Mouse (Mus musculus): Measurements from ENCODE around the gene Proca1. TPM values are rescaled to one million over a fixed set of nuclear protein-coding genes. Genes with fewer than 3 reads are reported as not detected.
"Not testable (repeated sequence)": the region's sequence is repeated elsewhere in the genome, so short reads cannot be mapped to it uniquely, and the experiment has no call there.

Gene Proca1
- polyA plus RNA-seq, 1 experiment, result 7.6 TPM

GRCm38 (mm10) chr11:78180081-78180761 lies 13.0 kb upstream of the Proca1 start:
- Histone ChIP-seq H3K36me3 (ENCODE audit: control insufficient read depth, insufficient read depth, low read length, poor library complexity, severe bottlenecking) (peaks cover 39% of the 10 kb centered on the region), H3K27me3 (ENCODE audit: control insufficient read depth, insufficient read depth, low read length, poor library complexity, severe bottlenecking) (no peaks in the 10 kb centered on the region), H3K4me1 (ENCODE audit: control insufficient read depth, insufficient read depth, low read length) (no peaks in the 10 kb centered on the region), H3K4me3 (ENCODE audit: low read depth, low read length) (peak overlapping the region; percentile 17), H3K9ac (ENCODE audit: low read depth, poor library complexity, severe bottlenecking) (peak overlapping the region; percentile 89), H3K9me3 (replicated peaks; ENCODE audit: control insufficient read depth, insufficient read depth, low read length, poor library complexity, severe bottlenecking) (no peaks in the 10 kb centered on the region), H3K27ac (ENCODE audit: insufficient read depth, low read length) (peak overlapping the region; percentile 90)
- TF ChIP-seq EP300 (IDR thresholded peaks at IDR 0.05; ENCODE audit: insufficient read depth, low read depth, low read length), result no peak
- no peak for TF ChIP-seq POLR2A (IDR thresholded peaks at IDR 0.05; ENCODE audit: insufficient read depth, low read length)
- no peak for TF ChIP-seq CTCF (IDR thresholded peaks at IDR 0.05; ENCODE audit: low read depth, low read length)

- Histone ChIP-seq H3K4me3 (ENCODE audit: low read depth, low read length) (peak overlapping the region; percentile 93), H3K27ac (ENCODE audit: insufficient read depth, low read length) (peak overlapping the region; percentile 95), H3K4me1 (ENCODE audit: control insufficient read depth, insufficient read depth, low read length) (no peaks in the 10 kb centered on the region)
Measured at GRCm38 (mm10) chr11:78181830-78182357, 11.3 kb upstream of the Proca1 start.

GRCm38 (mm10) chr11:78182450-78182849 lies 10.7 kb upstream of the Proca1 start:
- Histone ChIP-seq H3K4me3 (ENCODE audit: low read depth, low read length) (peak overlapping the region; percentile 93), H3K27ac (ENCODE audit: insufficient read depth, low read length) (peak overlapping the region; percentile 95), H3K9ac (ENCODE audit: low read depth, poor library complexity, severe bottlenecking) (peak overlapping the region; percentile 100), H3K9me3 (replicated peaks; ENCODE audit: control insufficient read depth, insufficient read depth, low read length, poor library complexity, severe bottlenecking) (no peaks in the 10 kb centered on the region), H3K27me3 (ENCODE audit: control insufficient read depth, insufficient read depth, low read length, poor library complexity, severe bottlenecking) (no peaks in the 10 kb centered on the region), H3K36me3 (ENCODE audit: control insufficient read depth, insufficient read depth, low read length, poor library complexity, severe bottlenecking) (peaks cover 39% of the 10 kb centered on the region), H3K4me1 (ENCODE audit: control insufficient read depth, insufficient read depth, low read length) (no peaks in the 10 kb centered on the region)
- no peak for TF ChIP-seq EP300 (IDR thresholded peaks at IDR 0.05; ENCODE audit: insufficient read depth, low read depth, low read length)
- no peak for TF ChIP-seq POLR2A (IDR thresholded peaks at IDR 0.05; ENCODE audit: insufficient read depth, low read length)
- TF ChIP-seq CTCF (IDR thresholded peaks at IDR 0.05; ENCODE audit: low read depth, low read length), result no peak

More at GRCm38 (mm10) chr11:78181830-78182357, 11.3 kb upstream of the Proca1 start:
- TF ChIP-seq EP300 (IDR thresholded peaks at IDR 0.05; ENCODE audit: insufficient read depth, low read depth, low read length), result no peak
- no peak for TF ChIP-seq CTCF (IDR thresholded peaks at IDR 0.05; ENCODE audit: low read depth, low read length)
- no peak for TF ChIP-seq POLR2A (IDR thresholded peaks at IDR 0.05; ENCODE audit: insufficient read depth, low read length)
- peak overlapping the region; percentile 100 for H3K9ac ChIP-seq (ENCODE audit: low read depth, poor library complexity, severe bottlenecking)
- no peaks in the 10 kb centered on the region for H3K27me3 ChIP-seq (ENCODE audit: control insufficient read depth, insufficient read depth, low read length, poor library complexity, severe bottlenecking)
- H3K9me3 ChIP-seq (replicated peaks; ENCODE audit: control insufficient read depth, insufficient read depth, low read length, poor library complexity, severe bottlenecking), result no peaks in the 10 kb centered on the region
- H3K36me3 ChIP-seq (ENCODE audit: control insufficient read depth, insufficient read depth, low read length, poor library complexity, severe bottlenecking), result peaks cover 39% of the 10 kb centered on the region

GRCm38 (mm10) chr11:78182961-78183844 lies 10.0 kb upstream of the Proca1 start, which contains the start of gene Rpl23a:
Gene Rpl23a, minus strand, starts transcription at chr11:78183584.
- H3K27ac ChIP-seq (ENCODE audit: insufficient read depth, low read length), result peak within 1 kb of the TSS; percentile 95
- H3K36me3 ChIP-seq (ENCODE audit: control insufficient read depth, insufficient read depth, low read length, poor library complexity, severe bottlenecking), result peaks cover 39% of the 10 kb centered on the region
- peak within 1 kb of the TSS; percentile 100 for H3K9ac ChIP-seq (ENCODE audit: low read depth, poor library complexity, severe bottlenecking)
- H3K4me1 ChIP-seq (ENCODE audit: control insufficient read depth, insufficient read depth, low read length), result no peaks in the 10 kb centered on the region
- TF ChIP-seq POLR2A (IDR thresholded peaks at IDR 0.05; ENCODE audit: insufficient read depth, low read length) (peak; percentile 90), EP300 (IDR thresholded peaks at IDR 0.05; ENCODE audit: insufficient read depth, low read depth, low read length) (no peak), CTCF (IDR thresholded peaks at IDR 0.05; ENCODE audit: low read depth, low read length) (no peak)
- no peaks in the 10 kb centered on the region for H3K27me3 ChIP-seq (ENCODE audit: control insufficient read depth, insufficient read depth, low read length, poor library complexity, severe bottlenecking)
- peak within 1 kb of the TSS; percentile 94 for H3K4me3 ChIP-seq (ENCODE audit: low read depth, low read length)
- H3K9me3 ChIP-seq (replicated peaks; ENCODE audit: control insufficient read depth, insufficient read depth, low read length, poor library complexity, severe bottlenecking), result no peaks in the 10 kb centered on the region

- Histone ChIP-seq H3K27ac (ENCODE audit: insufficient read depth, low read length) (peak overlapping the region; percentile 88), H3K27me3 (ENCODE audit: control insufficient read depth, insufficient read depth, low read length, poor library complexity, severe bottlenecking) (no peaks in the 10 kb centered on the region), H3K9ac (ENCODE audit: low read depth, poor library complexity, severe bottlenecking) (peak overlapping the region; percentile 100), H3K4me1 (ENCODE audit: control insufficient read depth, insufficient read depth, low read length) (no peaks in the 10 kb centered on the region), H3K36me3 (ENCODE audit: control insufficient read depth, insufficient read depth, low read length, poor library complexity, severe bottlenecking) (peaks cover 39% of the 10 kb centered on the region), H3K9me3 (replicated peaks; ENCODE audit: control insufficient read depth, insufficient read depth, low read length, poor library complexity, severe bottlenecking) (no peaks in the 10 kb centered on the region), H3K4me3 (ENCODE audit: low read depth, low read length) (peak overlapping the region; percentile 94)
- TF ChIP-seq CTCF (IDR thresholded peaks at IDR 0.05; ENCODE audit: low read depth, low read length) (no peak), EP300 (IDR thresholded peaks at IDR 0.05; ENCODE audit: insufficient read depth, low read depth, low read length) (no peak), POLR2A (IDR thresholded peaks at IDR 0.05; ENCODE audit: insufficient read depth, low read length) (no peak)
Measured at GRCm38 (mm10) chr11:78183884-78184514, 9.2 kb upstream of the Proca1 start.

GRCm38 (mm10) chr11:78184702-78185101 lies 8.5 kb upstream of the Proca1 start:
- H3K27me3 ChIP-seq (ENCODE audit: control insufficient read depth, insufficient read depth, low read length, poor library complexity, severe bottlenecking); H3K9me3 ChIP-seq (replicated peaks; ENCODE audit: control insufficient read depth, insufficient read depth, low read length, poor library complexity, severe bottlenecking); H3K4me1 ChIP-seq (ENCODE audit: control insufficient read depth, insufficient read depth, low read length): not testable (repeated sequence)
- H3K9ac ChIP-seq (ENCODE audit: low read depth, poor library complexity, severe bottlenecking), result peak overlapping the region; percentile 100
- H3K36me3 ChIP-seq (ENCODE audit: control insufficient read depth, insufficient read depth, low read length, poor library complexity, severe bottlenecking), result peaks cover 34% of the 10 kb centered on the region
- peak overlapping the region; percentile 94 for H3K4me3 ChIP-seq (ENCODE audit: low read depth, low read length)
- peak overlapping the region; percentile 88 for H3K27ac ChIP-seq (ENCODE audit: insufficient read depth, low read length)

Data from ES-Bruce4 (cell line).